Mouse (Mus musculus) R1 (cell line): ENCODE data around the gene Rnase1.

Experiments
- DNase-seq: peaks from one replicate; pipeline ENCODE4 v3.0.0-alpha.2; 2018; ENCODE audit warnings: low read depth, low spot score

Rnase1 gene

DNA sequence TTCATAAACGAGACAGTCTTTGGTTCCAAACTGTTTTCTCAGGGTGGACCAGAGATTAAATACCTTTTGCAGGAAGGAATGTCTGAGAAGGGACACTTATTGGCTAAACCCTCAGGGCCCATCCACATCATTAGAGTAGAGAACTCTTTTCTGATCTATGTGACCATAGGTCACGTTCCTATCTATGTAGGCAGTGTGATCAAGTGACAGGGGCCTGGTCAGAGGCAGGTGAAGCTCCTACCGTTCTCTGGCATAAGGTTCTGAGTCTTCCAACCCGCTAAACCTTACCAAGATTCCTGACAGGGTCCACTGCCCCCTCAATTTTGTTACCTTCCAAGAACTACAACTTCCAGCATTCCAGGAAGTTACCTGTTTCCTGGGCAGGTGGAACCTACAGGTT is 4.5 kb downstream of the Rnase1 start:
- DNase-seq = no peak

DNA sequence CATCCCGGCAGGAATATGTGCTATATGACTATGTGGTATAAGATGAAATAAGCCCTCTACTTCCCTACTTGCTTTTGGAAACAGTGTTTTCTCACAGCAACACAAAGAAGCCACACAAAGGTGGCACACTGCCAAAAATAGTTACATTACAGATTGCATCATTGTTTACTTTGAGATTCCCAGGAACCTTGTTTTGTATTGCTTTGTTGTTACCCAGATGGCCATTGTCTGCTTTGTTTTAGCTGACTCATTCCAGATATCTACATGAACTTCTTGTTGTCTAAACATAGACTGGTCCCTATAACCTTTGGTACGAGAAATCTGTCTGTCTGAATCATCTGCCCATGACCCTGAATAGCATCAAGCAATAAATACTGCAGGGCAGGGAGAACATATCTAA is 6.2 kb downstream of the Rnase1 start:
- no peak for DNase-seq

DNA sequence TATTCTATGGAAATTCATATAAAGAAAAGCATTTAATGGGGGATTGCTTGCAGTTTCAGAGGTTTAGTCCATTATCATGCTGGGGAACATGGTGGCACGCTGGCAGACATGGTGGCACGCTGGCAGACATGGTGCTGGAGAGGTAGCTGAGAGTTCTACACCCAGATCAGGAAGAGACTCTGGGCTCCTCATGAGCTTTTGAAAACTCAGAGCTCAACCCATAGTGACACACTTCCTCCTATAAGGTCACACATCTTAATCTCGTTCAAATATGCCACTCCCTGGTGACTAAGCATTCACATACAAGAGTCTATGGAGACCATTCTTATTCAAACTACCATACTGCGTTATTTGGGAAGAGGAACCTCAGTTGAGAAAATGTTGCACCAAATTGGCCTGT is 14.2 kb downstream of the Rnase1 start:
- DNase-seq = peak; percentile 16

DNA sequence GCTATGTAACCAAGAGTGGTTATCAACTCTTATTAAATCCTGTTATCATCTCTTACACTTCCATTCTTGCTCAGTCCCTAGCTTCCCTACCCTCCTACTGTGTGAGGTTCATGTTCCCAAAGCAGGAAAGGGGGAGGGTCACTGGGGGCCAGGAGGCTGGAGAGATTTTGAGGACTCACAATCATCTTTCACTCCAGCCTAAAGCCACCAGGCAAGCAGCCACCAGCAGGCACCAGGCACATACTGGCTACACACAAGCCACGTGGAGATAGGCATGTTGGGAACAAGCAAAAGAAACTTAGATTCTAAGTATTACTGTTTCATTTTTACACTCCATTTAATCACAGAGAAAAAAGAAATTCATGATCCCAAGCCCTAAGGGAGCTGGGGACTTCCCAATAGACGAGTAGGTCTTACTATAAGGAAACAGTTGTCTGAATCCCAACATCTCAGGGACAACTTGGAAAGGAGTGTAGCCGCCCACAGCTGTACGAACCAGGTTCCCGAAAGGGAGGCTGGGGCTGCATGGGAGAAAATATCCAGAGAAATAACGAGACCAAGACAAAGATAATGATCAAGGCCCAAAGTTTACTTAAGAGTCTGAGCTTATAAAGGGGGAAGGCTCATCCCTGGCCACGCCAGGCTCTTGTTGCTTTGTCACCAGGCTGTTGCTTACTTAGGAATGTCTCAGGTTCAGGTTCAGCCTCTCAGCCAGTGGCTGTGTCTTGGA is 15.3 kb downstream of the Rnase1 start:
- DNase-seq = no peak

DNA sequence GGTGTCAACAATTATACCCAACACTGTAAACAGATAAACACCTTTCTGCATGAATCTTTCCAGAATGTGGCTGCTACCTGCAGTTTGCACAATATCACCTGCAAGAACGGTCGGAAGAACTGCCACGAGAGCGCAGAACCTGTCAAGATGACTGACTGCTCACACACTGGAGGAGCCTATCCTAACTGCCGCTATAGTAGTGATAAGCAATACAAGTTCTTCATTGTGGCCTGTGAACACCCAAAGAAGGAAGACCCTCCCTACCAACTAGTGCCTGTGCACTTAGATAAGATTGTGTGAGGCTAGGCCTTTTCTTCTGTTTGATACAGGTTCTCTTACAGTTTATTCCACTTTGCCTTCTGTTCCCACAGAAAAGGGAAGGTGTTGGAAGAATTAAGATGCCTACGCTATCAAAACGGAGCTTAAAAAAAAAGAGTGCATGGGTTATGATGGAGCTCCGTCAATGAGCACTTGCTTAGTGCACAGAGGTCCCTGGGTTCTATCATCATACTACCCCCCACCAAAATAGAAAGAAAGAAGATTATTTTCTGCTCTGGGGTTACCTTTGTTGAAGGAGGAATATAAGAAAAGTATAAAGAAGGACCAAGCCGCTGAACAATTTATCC is 16.2 kb downstream of the Rnase1 start:
- DNase-seq = no peak

DNA sequence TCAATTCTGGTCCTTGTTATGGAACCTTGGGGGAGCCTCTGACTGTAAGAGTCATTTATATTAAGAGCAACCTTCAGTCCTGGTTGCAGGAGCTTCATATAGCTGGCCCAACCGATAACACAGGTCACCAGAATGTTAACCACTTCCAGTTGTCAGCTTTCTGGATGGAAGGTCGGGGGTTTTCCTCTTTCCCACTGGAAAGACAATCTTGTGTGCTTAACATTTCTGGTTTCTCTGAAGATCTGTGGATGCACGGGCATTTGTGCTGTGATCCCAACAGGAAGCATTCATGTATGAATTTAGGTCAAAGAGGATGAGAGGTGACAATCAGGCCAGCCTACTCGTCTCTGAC is 17.0 kb downstream of the Rnase1 start:
- DNase-seq = no peak

DNA sequence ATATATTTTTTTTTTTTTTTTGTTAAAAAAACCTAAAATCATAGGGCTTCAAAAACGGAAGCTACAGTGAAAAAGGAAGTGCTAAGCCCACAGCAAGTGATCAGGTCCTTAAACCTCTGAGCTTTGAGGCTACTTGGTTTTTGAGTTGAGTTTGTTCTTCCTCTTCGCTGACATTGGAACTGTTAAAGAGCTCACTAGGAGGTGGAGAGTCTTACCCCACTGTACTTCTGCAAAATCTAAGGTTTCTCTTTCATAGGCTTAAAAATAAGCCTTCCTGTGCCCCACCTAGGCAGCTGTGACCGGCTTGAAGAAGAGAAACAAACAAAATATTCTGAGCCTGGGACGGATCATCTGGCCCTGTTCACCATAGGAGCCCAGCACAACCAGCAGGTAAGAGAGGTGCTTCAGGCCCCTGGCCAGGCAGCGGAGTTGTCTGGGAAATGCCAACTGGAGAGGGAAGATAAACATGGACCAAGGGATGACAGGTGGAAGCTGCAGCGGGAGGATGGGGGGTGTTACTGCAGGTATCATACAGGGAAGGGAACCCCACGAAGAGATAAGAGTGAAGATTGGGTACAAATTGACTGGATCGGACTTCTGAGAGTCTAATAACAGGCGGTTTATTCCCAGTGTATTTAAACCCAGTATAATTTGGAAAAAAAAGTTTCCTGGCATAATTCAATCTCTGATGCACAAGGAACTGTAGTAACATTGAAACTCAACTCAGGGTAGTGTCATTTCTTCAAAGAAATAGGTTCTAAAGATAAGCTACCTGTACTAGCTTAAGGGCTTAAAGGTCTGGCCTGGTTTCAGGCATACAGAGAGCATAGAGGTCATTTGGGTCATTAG is 17.6 kb downstream of the Rnase1 start:
- DNase-seq = no peak

DNA sequence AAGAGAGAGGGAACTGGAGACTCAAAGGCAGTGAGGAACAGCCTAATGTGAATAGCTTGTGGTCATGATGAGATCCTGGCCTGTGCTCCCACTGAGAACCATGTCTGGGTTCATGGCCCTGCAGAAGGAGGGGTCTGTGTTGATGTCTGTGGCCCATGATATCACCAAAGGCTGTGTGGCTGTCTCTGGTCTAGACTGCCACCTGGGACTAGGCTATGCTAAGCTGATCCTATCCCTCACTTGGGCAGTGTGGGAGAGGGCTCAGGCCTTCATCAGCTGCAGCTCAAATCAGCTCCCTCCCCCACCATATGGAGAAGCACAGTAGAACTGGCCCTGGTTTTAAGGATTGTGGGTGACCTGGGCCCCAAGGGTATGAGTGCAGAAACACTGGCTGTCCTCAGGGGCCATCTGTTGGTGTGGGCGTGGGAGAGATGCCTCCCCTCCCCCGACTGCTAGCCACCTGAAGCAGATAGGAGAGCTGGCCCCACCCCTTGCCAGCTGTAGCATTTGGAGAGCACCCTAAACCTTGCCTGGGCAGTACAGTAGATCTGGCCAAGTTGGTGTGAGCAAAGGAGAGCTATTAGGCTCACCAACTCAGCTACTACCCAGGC is 18.8 kb downstream of the Rnase1 start:
- no peak for DNase-seq

DNA sequence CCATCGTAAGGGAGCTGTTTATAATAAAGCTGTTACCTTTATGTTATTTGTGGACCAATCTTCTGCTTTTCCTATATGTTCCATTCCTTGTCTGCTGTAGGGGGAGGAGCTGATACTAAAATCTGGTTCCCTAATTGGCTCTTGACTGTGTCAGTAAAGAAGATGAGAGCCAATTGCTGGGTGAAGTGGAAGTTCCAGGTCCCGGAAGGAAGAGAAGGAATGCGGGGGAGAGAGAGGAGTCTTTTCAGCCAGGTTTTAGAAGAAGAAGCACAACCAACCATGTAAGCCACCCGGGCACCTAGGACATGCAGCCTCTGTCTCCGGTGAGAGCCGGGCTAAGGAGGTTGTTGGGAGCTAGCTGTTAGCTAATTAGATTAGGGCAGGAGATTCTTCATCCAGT is 20.9 kb downstream of the Rnase1 start:
- DNase-seq = peak; percentile 33

DNA sequence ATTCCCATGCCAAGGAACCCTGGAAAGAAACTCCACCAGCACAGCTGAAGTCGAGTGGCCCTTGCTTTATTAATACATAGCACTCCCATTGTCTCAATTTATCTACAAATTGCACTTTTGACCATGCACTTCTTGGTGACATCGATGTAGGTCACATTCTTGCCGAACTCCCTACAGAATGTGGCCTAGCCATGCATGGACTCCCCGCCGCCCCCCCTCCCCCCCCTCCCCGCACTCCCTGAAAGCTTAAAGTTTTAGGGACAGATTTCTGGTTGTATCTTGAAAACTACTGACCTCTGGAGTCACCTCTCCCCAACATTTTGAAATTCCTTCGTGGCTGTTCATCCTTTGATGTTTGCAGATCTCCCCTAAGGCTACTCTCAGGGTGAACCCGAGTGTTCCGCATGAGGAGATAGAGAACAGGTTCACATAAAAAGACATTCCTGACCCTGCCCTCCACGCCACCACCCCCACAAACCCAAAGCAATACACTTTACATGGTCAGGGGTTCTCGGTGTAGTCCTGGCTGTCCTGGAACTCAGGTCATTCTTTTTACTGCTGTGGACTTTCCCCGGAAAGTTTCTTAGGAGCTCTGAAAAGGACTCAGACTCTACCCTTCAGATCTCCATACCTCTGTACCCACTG is 32.5 kb downstream of the Rnase1 start, which contains the start of gene Eddm3b:
Gene Eddm3b, plus strand, starts transcription at position 511 of the 645 bp plus-strand sequence.
- no peak for DNase-seq

DNA sequence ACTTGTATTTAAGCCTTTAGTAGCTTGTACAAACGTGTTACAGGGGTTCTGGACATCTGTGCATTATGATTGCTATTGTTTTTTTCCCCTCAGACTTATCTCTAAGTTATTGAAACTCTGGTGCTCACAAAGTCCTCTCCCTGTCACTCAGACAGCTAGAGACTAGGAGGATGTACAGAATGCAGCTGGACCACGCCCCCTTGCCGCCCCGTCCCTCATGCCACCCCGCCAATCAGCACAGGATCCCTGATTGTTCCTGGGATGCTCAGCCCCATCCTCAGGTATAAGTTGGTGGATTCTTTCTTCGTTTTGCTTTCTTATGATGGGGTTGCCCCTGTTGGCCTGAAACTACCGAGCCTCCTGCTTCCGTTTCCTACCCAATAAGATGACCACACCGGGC is 33.1 kb downstream of the Rnase1 start:
- no peak for DNase-seq

DNA sequence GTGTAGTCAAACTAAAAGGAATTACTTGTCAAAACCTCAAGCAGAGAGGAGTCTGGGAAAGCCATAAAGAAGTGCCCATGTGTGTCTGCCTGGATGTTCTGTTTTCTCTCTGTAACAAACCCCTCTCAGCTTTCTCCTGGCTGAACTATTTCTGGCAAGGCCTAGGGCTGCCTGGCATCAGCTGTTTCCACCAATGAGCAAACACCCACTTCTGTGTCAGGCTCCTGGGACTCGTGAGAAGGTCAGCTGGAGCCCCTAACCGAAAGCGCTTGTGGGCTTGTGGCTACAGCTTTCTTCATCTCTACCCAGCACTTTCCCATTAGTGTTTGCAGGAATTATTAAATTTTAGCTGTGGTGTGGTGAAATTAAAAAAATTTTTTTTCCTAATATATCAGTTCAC is 34.6 kb downstream of the Rnase1 start:
- no peak for DNase-seq

DNA sequence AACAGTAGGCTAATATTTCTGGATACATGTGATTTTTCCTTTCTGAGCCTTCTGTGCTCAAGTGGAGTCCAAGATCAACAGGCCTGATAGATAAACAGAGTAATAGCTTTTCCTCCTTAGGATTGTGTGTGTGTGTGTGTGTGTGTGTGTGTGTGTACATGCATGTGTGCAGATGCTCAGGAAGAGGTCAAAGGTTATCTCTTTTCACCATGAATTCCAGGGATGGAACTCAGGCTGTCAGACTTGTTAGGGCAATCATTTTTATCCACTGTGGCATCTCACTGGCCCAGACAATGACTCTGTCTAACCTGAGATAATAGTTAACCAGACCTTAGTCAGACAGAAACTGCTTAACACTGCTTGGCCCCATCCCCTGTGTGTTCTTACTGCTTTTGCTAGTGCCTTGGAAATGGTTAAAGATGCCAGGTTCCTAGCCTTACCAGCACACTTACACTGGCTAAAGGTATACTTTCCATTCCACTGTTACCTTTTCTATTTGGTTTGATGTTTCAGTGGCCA is 40.1 kb downstream of the Rnase1 start:
- DNase-seq = no peak

DNA sequence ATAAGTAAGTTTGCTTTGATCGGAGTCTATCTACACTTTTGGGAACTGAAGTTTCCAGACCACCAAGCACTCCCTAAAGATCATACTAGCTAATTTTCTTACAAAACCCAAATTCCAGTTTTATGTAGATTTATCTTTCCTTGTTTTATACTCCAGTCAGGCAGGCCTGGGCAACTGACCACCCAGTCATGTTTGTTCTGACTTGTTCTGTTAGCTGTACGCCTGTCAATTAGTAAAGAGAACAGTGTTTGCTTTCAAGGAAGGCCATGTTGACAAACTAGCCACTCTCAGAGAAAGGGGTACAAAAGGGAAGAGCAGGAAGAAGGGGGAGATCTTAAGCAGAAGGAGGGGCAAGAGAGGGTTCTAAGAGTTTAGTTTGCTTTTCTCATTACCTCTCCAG is 42.2 kb downstream of the Rnase1 start:
- no peak for DNase-seq

DNA sequence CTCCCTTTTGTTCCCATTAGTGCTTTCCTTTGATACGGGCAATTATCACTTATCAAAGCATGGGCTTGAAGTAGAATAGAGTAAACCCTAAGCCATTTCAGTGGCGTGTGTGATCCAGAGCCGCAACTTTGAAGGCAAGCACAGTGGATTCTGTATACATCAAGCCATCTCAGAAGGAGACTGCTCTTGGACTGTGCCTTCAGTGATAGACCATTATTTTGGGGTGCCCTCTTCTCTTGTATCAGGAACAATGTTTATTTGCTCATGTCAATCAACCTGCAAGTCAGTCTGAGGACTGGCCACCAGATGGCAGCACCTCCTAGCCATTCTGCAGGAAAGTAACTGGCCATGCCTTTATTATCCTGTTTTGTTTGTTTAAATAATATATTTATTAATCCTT is 43.4 kb downstream of the Rnase1 start:
- DNase-seq = peak; percentile 63

DNA sequence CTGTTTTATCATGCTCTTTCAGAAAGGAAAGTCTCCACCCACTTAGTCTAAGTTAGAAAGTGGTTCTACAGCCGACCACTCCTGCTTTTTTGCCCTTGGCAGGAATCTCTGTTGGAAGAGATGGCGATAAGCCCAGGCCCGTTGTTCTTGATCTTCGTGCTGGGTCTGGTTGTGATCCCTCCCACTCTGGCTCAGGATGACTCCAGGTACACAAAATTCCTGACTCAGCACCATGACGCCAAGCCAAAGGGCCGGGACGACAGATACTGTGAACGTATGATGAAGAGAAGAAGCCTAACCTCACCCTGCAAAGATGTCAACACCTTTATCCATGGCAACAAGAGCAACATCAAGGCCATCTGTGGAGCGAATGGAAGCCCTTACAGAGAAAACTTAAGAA is 45.3 kb downstream of the Rnase1 start:
- DNase-seq = peak; percentile 9

DNA sequence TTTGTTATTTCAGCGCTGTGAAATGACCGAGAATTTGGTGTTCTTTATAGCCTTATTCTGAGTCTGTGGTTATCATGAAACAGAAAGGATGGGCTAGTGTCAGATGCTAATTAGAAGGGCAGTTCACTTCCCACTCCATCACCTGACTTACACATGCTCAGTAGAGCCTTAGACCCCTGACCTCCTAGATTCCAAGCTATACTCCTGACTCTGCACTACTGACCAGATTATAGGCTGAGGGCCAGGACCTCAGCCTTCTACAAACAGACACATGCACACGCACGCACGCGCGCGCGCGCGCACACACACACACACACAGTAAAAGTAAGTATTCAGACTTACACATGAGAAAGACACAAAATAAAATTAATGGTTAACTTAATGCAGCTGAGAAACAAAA is 47.7 kb downstream of the Rnase1 start:
- DNase-seq = no peak

DNA sequence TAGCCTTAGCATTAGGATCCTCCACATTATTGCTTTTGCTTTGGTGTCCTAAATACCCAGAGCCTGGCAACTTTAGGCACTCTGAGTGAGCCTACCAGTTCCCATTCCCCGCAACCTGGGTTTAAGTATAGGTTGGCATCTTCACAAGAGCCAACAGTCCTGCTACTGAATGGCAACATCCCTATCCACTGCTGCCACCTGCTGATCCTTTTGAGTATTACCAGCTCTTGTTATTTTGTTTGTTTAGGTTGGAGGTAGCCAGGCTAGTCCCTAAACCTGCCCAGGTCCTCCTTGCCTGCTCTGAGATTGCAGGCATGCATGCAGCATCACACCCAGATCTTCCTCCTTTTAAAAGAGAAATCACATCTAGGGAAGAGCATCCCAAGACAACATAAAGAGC is 48.3 kb downstream of the Rnase1 start:
- peak; percentile 61 for DNase-seq

DNA sequence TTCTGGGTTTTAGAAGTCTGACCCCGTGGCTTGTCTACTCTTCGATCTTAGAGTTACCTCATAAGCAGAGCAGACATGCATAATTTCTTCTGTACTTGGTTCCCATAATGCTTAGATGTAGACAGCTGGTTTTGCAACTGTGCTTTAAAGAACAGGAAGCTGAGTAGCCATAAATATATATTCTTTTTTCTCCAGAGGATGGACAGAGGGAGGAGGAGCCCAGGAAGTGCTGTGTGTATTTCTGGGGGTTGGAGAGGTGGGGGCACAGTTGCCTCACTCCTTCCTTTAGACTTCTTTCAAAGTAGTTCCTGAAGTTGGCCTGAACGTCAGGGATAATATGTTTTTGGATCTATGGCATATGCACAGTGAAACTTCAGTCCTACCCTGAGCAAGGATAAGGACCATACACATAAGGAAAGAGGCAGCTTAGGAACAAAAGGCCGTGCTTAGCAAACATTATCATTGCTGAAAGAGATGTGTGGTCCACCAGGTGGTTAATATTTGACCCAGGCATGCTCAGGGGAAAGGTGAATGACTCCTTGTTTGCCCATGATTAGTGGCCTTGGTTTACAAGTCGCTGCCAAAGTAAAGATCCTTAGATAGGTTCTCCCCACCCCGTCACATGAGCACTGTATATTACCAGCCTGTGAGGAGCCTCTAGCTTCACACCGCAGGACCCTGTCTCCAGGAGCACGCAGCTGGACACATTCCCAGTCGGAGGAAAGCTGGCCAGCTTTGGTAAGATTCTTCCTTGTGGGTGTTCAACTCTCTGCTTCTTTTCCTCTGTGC is 50.7 kb downstream of the Rnase1 start:
- DNase-seq = no peak
